Comparison of ENCODE assay signal across 8 mouse cellular contexts in genomic region chr1:195132070-195132469, GRCm38 (mm10). TPM values are rescaled to one million over a fixed set of nuclear protein-coding genes. Genes with fewer than 3 reads are reported as not detected.
DNase-seq lines count a peak whose midpoint lies in the region; ATAC-seq lines count a peak whose summit lies in the region.

No protein-coding gene starts in this region.

- H3K4me3 ChIP-seq in heart, embryonic 13.5 days, result peak overlapping the region; percentile 72
- H3K4me3 ChIP-seq in limb, embryonic 15.5 days, result peak overlapping the region; percentile 62; the same call in 1 of the 2 replicates
- peak overlapping the region; percentile 60; the same call in 1 of the 2 replicates for H3K4me3 ChIP-seq in stomach, embryonic 14.5 days (ENCODE audit: low read depth, low read length)

- H3K9ac ChIP-seq in heart, embryonic 13.5 days, result no peak overlapping the region
- no peak overlapping the region for H3K9ac ChIP-seq in limb, embryonic 15.5 days
- H3K9ac ChIP-seq in stomach, embryonic 14.5 days (replicated peaks; ENCODE audit: low read depth, low read length), result no peak overlapping the region

- peaks cover 15% of the 10 kb centered on the region for H3K4me1 ChIP-seq in heart, embryonic 13.5 days
- H3K4me1 ChIP-seq in limb, embryonic 15.5 days, result no peaks in the 10 kb centered on the region
- H3K4me1 ChIP-seq in stomach, embryonic 14.5 days (ENCODE audit: control insufficient read depth, insufficient read depth, low read length), result no peaks in the 10 kb centered on the region

- peaks cover 18% of the 10 kb centered on the region for H3K36me3 ChIP-seq in heart, embryonic 13.5 days
- peaks cover 7% of the 10 kb centered on the region; the same call in 1 of the 2 replicates for H3K36me3 ChIP-seq in limb, embryonic 15.5 days
- peaks cover 4% of the 10 kb centered on the region for H3K36me3 ChIP-seq in stomach, embryonic 14.5 days (ENCODE audit: control insufficient read depth, insufficient read depth, low read length)

- peak overlapping the region; percentile 98 for H3K27ac ChIP-seq in heart, embryonic 13.5 days (replicated peaks)
- H3K27ac ChIP-seq in limb, embryonic 15.5 days, result no peak overlapping the region; the same call in 1 of the 2 replicates
- H3K27ac ChIP-seq in stomach, embryonic 14.5 days (ENCODE audit: low read length), result peak overlapping the region; percentile 98; the same call in 1 of the 2 replicates

- H3K9me3 ChIP-seq in heart, embryonic 13.5 days, result no peaks in the 10 kb centered on the region
- no peaks in the 10 kb centered on the region for H3K9me3 ChIP-seq in limb, embryonic 15.5 days
- no peaks in the 10 kb centered on the region for H3K9me3 ChIP-seq in stomach, embryonic 14.5 days (ENCODE audit: control insufficient read depth, low read depth, low read length)

- H3K4me2 ChIP-seq in heart, embryonic 13.5 days, result peak overlapping the region; percentile 76
- H3K4me2 ChIP-seq in limb, embryonic 15.5 days, result peak overlapping the region; percentile 48
- H3K4me2 ChIP-seq in stomach, embryonic 14.5 days (replicated peaks; ENCODE audit: low read depth, low read length), result peak overlapping the region; percentile 65

- no peak for ATAC-seq in heart, embryonic 13.5 days (ENCODE audit: extremely low read depth, insufficient number of reproducible peaks, low FRiP score, low TSS enrichment)
- ATAC-seq in limb, embryonic 15.5 days (ENCODE audit: insufficient number of reproducible peaks, low FRiP score, low TSS enrichment, low read depth), result no peak
- no peak for ATAC-seq in stomach, embryonic 14.5 days (ENCODE audit: insufficient number of reproducible peaks, insufficient read depth, low FRiP score, low read depth)
- ATAC-seq in frontal cortex, adult (ENCODE audit: low TSS enrichment), result no peak

- H3K27me3 ChIP-seq in heart, embryonic 13.5 days (replicated peaks), result no peaks in the 10 kb centered on the region
- H3K27me3 ChIP-seq in limb, embryonic 15.5 days, result no peaks in the 10 kb centered on the region
- no peaks in the 10 kb centered on the region for H3K27me3 ChIP-seq in stomach, embryonic 14.5 days (ENCODE audit: control insufficient read depth, insufficient read depth, low read length)

- peak; percentile 8 for DNase-seq in thymus, postnatal 0 days (ENCODE audit: low spot score)
- DNase-seq in thymus, postnatal 14 days, result no peak
- no peak for DNase-seq in ovary, postnatal 10 days (ENCODE audit: low spot score)
- DNase-seq in spleen, postnatal 14 days (ENCODE audit: low spot score in 2 of 2), result no peak

- 52% methylated on average over 3 of the region's 3 CpGs for WGBS in heart, embryonic 13.5 days
- 35% methylated on average over 3 of the region's 3 CpGs for WGBS in limb, embryonic 15.5 days
- WGBS in stomach, embryonic 14.5 days, result 36% methylated on average over 3 of the region's 3 CpGs

RNA-seq across cellular contexts. Expression of gene Cr1l, which starts 0.7 kb away (rescaled TPM):
- polyA plus RNA-seq in thymus, postnatal 0 days (2015; fragmentation: Nextera tagmentation; extraction: Ambion mirVana), result 97.7 and 98.0 TPM in 2 replicates
- 58.9 and 62.2 TPM in 2 replicates for polyA plus RNA-seq in heart, embryonic 13.5 days (2015; fragmentation: Nextera tagmentation; extraction: Ambion mirVana)
- 69.6 and 71.0 TPM in 2 replicates for polyA plus RNA-seq in limb, embryonic 15.5 days (2015; fragmentation: Nextera tagmentation; extraction: Ambion mirVana)
- 71.6 and 78.2 TPM in 2 replicates for polyA plus RNA-seq in stomach, embryonic 14.5 days (2014; fragmentation: Nextera tagmentation; extraction: Ambion mirVana)

RNA-seq across cellular contexts. Expression of gene Cd46, which starts 40.0 kb away (rescaled TPM):
- 1.4 and 1.9 TPM in 2 replicates for polyA plus RNA-seq in thymus, postnatal 0 days (2015; fragmentation: Nextera tagmentation; extraction: Ambion mirVana)
- 0.47 and 1.0 TPM in 2 replicates for polyA plus RNA-seq in heart, embryonic 13.5 days (2015; fragmentation: Nextera tagmentation; extraction: Ambion mirVana)
- 0.51 and 0.88 TPM in 2 replicates for polyA plus RNA-seq in limb, embryonic 15.5 days (2015; fragmentation: Nextera tagmentation; extraction: Ambion mirVana)
- polyA plus RNA-seq in stomach, embryonic 14.5 days (2014; fragmentation: Nextera tagmentation; extraction: Ambion mirVana), result 1.9 and 2.2 TPM in 2 replicates

RNA-seq across cellular contexts. Expression of gene Cr2, which starts 44.4 kb away (rescaled TPM):
- 0.57 and 0.78 TPM in 2 replicates for polyA plus RNA-seq in thymus, postnatal 0 days (2015; fragmentation: Nextera tagmentation; extraction: Ambion mirVana)
- polyA plus RNA-seq in heart, embryonic 13.5 days (2015; fragmentation: Nextera tagmentation; extraction: Ambion mirVana), result 0.15 and 0.33 TPM in 2 replicates
- polyA plus RNA-seq in limb, embryonic 15.5 days (2015; fragmentation: Nextera tagmentation; extraction: Ambion mirVana), result 0.05 and 0.15 TPM in 2 replicates
- polyA plus RNA-seq in stomach, embryonic 14.5 days (2014; fragmentation: Nextera tagmentation; extraction: Ambion mirVana), result 0.07 and 0.91 TPM in 2 replicates
